Mouse (Mus musculus): Measurements from ENCODE around the gene Rhbdd3. TPM values are rescaled to one million over a fixed set of nuclear protein-coding genes. Genes with fewer than 3 reads are reported as not detected.

Gene Rhbdd3
- polyA plus RNA-seq, 1 experiment, result 49.6 TPM

GRCm38 (mm10) chr11:5141252-5141651, 42.5 kb downstream of the Rhbdd3 start:
- no peak for TF ChIP-seq GATA1 (IDR thresholded peaks at IDR 0.05; ENCODE audit: low read length)

GRCm38 (mm10) chr11:5141965-5142364, 43.2 kb downstream of the Rhbdd3 start:
- TF ChIP-seq GATA1 (IDR thresholded peaks at IDR 0.05; ENCODE audit: low read length), result no peak

GRCm38 (mm10) chr11:5145600-5145999, 46.9 kb downstream of the Rhbdd3 start:
- TF ChIP-seq GATA1 (IDR thresholded peaks at IDR 0.05; ENCODE audit: low read length), result no peak

GRCm38 (mm10) chr11:5149249-5149648, 50.5 kb downstream of the Rhbdd3 start:
- TF ChIP-seq GATA1 (IDR thresholded peaks at IDR 0.05; ENCODE audit: low read length), result no peak

- TF ChIP-seq GATA1 (IDR thresholded peaks at IDR 0.05; ENCODE audit: low read length), result no peak
Observed at GRCm38 (mm10) chr11:5149955-5150354, 51.2 kb downstream of the Rhbdd3 start.

GRCm38 (mm10) chr11:5150416-5151246, 51.9 kb downstream of the Rhbdd3 start:
- no peak for TF ChIP-seq GATA1 (IDR thresholded peaks at IDR 0.05; ENCODE audit: low read length)

GRCm38 (mm10) chr11:5151247-5151630, 52.5 kb downstream of the Rhbdd3 start:
- TF ChIP-seq GATA1 (IDR thresholded peaks at IDR 0.05; ENCODE audit: low read length), result no peak

GRCm38 (mm10) chr11:5151680-5152337, 53.1 kb downstream of the Rhbdd3 start, which contains the start of gene Emid1:
Gene Emid1, minus strand, starts transcription at chr11:5152257.
- TF ChIP-seq GATA1 (IDR thresholded peaks at IDR 0.05; ENCODE audit: low read length), result no peak

- no peak for TF ChIP-seq GATA1 (IDR thresholded peaks at IDR 0.05; ENCODE audit: low read length)
Observed at GRCm38 (mm10) chr11:5154961-5155805, 56.5 kb downstream of the Rhbdd3 start.

Other genes with a start within 250 kb of the Rhbdd3 start
- 74.0 and 79.6 TPM in 2 replicates for gene Nf2, start 249.4 kb upstream of the Rhbdd3 start, polyA plus RNA-seq (2012)
- 16.4 and 18.0 TPM in 2 replicates for gene Nipsnap1, start 225.0 kb upstream of the Rhbdd3 start, polyA plus RNA-seq (2012)
- 4.3 and 9.9 TPM in 2 replicates for gene Thoc5, start 203.6 kb upstream of the Rhbdd3 start, polyA plus RNA-seq (2012)
- 66.7 and 95.2 TPM in 2 replicates for gene Nefh, start 150.9 kb upstream of the Rhbdd3 start, polyA plus RNA-seq (2012)
- 69.3 and 86.0 TPM in 2 replicates for gene Ap1b1, start 112.1 kb upstream of the Rhbdd3 start, polyA plus RNA-seq (2012)
- gene Rasl10a, start 40.8 kb upstream of the Rhbdd3 start, polyA plus RNA-seq (2012), result 0.06 TPM in 2 replicates
- gene Gas2l1, start 33.6 kb upstream of the Rhbdd3 start, polyA plus RNA-seq (2012), result 209 and 286 TPM in 2 replicates
- gene Ewsr1, start 340 bp downstream of the Rhbdd3 start, polyA plus RNA-seq (2012), result 924 and 1,277 TPM in 2 replicates
- not detected in 2 replicates for gene Emid1, start 53.3 kb downstream of the Rhbdd3 start, polyA plus RNA-seq (2012)
- 1.1 TPM in 2 replicates for gene Kremen1, start 162.6 kb downstream of the Rhbdd3 start, polyA plus RNA-seq (2012)